Mouse (Mus musculus): ENCODE measurements around the gene 4921511M17Rik.
"Not testable (repeated sequence)": the region's sequence is repeated elsewhere in the genome, so short reads cannot be mapped to it uniquely, and the experiment has no call there.

4921511M17Rik gene

DNA sequence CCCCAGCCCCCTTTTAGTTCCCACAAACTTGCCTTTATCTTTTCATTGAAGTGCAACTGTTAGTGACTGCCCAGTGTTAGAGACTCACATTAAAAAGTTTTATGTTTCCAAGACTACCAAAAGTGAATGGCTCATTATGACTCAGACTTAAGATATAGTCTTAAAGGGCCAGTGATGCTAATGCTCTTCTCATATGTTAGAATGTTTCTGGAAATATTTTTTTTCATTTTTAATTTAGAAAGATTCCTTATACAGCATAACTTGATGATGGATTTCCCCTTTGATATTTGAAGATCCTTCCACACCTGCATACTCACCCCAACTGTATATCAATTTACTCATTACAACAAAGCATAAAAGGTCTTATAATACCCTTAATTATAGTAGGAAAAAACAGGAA lies at the start of gene 4921511M17Rik:
Gene 4921511M17Rik (minus strand): TSS at position 101 of the 400 bp plus-strand sequence.
- not testable (repeated sequence) for DNase-seq

DNA sequence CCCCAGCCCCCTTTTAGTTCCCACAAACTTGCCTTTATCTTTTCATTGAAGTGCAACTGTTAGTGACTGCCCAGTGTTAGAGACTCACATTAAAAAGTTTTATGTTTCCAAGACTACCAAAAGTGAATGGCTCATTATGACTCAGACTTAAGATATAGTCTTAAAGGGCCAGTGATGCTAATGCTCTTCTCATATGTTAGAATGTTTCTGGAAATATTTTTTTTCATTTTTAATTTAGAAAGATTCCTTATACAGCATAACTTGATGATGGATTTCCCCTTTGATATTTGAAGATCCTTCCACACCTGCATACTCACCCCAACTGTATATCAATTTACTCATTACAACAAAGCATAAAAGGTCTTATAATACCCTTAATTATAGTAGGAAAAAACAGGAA lies 21.3 kb upstream of the 4921511M17Rik start, which contains the start of gene Gm10057:
Gene Gm10057 (minus strand): TSS at position 101 of the 400 bp plus-strand sequence.
- not testable (repeated sequence) for DNase-seq

DNA sequence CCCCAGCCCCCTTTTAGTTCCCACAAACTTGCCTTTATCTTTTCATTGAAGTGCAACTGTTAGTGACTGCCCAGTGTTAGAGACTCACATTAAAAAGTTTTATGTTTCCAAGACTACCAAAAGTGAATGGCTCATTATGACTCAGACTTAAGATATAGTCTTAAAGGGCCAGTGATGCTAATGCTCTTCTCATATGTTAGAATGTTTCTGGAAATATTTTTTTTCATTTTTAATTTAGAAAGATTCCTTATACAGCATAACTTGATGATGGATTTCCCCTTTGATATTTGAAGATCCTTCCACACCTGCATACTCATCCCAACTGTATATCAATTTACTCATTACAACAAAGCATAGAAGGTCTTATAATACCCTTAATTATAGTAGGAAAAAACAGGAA lies 21.1 kb downstream of the 4921511M17Rik start, which contains the start of gene Samt1:
Gene Samt1 (minus strand): TSS at position 101 of the 400 bp plus-strand sequence.
- DNase-seq, result not testable (repeated sequence)

DNA sequence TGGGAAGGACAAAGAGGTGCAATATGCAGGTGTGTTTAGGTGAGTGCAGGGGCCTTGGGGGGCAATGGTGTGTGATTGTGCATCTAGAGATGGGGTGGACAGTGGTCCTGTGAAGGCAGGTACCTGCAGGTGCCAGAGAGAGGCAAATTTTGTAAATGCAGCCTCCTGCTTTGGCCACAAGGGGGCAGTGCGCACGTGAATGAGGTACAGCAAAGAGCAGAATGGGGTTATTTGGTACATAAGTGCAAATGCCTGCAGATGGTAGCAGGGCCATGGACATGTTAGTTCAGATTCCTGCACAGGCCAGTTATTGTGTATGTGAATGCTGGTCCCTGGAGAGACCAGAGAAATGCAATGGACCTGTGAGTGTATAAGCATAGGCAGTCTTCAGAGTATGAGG lies 56.7 kb downstream of the 4921511M17Rik start:
- DNase-seq, result not testable (repeated sequence)

DNA sequence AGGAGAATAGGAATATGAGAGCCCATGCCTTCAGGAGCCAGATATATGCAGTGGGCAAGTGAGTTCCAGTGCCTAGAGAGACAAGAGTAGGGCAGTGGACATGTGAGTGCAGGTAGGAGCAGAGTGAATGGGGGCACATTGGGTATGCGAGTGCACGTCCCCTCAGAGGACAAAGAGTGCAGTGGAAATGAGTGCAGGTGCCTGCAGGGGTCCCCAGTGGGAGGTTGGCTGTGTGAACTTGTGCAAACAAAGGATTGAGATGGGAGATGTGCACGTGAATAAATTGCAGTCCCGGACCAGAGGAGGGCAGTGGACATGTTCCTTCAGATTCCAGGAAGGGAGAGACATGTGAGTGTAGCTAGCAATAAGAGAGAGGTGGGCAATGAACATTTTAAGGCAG lies 57.2 kb downstream of the 4921511M17Rik start:
- not testable (repeated sequence) for DNase-seq

DNA sequence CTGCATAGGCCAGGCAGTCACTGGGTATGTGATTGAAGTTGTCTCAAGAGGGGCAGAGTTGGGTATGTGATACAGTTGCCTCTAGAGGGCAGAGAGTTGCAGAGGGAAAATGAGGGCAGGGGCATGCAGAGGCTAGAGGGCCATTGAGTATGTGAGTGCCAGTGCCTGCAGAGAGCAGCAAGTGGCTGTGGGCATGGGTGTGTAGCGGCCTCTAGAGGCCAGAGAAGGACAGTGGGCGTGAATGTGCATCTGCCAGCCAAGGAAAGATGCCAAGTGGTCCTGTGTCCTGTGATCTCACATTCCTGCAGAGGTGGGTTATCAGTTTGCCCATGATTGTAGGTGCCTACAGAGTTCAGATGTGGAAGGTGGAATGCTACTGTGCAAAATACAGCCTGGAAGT lies 59.2 kb downstream of the 4921511M17Rik start:
- no peak for DNase-seq

Data from cerebellum, adult 8-10 months (tissue).